ENCODE assay signal across 20 mouse cellular contexts in the genomic region with DNA sequence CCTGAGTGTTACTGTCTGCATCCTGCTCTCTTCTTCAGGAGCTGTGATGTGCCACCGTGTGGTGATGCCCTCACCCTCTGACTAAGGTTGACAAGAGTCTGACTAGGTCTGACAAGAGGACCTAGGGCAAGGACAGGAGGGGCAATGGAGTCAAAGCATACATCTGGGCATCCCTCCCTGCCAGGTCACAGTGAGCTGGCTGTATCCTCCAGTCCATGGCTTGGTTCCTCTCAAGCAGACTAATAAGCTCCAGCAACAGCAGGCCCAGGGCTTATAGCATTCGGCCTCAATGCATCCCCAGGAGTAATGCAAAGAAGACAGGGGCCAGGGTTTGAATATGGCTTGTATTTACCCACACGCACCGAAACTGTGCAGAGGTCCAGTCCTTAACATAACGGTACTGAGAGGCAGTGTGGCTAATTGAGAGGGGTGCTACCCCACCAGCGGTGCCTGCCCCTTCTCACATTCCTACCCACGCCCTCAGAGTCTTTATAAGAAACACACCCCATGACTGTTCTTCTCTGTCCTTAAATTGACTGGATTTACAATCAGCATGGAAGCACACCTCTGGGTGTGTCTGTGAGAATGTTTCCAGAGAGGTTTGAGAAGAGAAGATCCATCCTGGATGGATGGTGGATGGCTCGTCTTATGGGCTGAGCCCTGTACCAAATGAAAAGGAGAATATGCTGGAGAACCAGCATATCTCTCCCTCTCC. TPM values are rescaled to one million over a fixed set of nuclear protein-coding genes. Genes with fewer than 3 reads are reported as not detected.
A peak's percentile ranks its signal among the peaks of the same experiment; 100 is the strongest.
DNase-seq lines count a peak whose midpoint lies in the region; ATAC-seq and TF ChIP-seq lines count a peak whose summit lies in the region.
"Had no signal": no experiment of that assay in that cellular context is flagged by ENCODE, and none has a peak within 500 bp of the region (broad histone marks: within the 10 kb centered on the region; RNA-seq: fewer than 3 reads in every experiment).

No protein-coding gene starts in this region.

- no peaks in the 10 kb centered on the region for H3K9me3 ChIP-seq in heart, embryonic 11.5 days (replicated peaks; ENCODE audit: control insufficient read depth, low read length)
- H3K9me3 ChIP-seq in lung, embryonic 14.5 days (ENCODE audit: low read depth, low read length): no peaks in the 10 kb centered on the region
- no peaks in the 10 kb centered on the region for H3K9me3 ChIP-seq in limb, embryonic 13.5 days
- no peaks in the 10 kb centered on the region for H3K9me3 ChIP-seq in hindbrain, embryonic 14.5 days (ENCODE audit: control insufficient read depth, low read length)
- H3K9me3 ChIP-seq: forebrain, embryonic 13.5 days had no signal

- ATAC-seq in heart, embryonic 11.5 days (replicated peaks; ENCODE audit: insufficient number of reproducible peaks, low FRiP score, low TSS enrichment): no peak
- ATAC-seq in lung, embryonic 14.5 days (ENCODE audit: insufficient read depth): no peak
- ATAC-seq in limb, embryonic 13.5 days (ENCODE audit: low FRiP score, low read depth): no peak
- no peak for ATAC-seq in hindbrain, embryonic 14.5 days (ENCODE audit: low FRiP score)
- ATAC-seq: forebrain, embryonic 13.5 days; hindbrain, embryonic 16.5 days had no signal

- H3K4me1 ChIP-seq in heart, embryonic 11.5 days (ENCODE audit: control insufficient read depth, insufficient read depth, low read length): peaks cover 49% of the 10 kb centered on the region
- H3K4me1 ChIP-seq in lung, embryonic 14.5 days (ENCODE audit: insufficient read depth): peaks cover 48% of the 10 kb centered on the region
- peaks cover 18% of the 10 kb centered on the region for H3K4me1 ChIP-seq in brown adipose tissue, adult 24 weeks (ENCODE audit: control insufficient read depth, insufficient read depth, insufficient read length, low read length)
- H3K4me1 ChIP-seq in limb, embryonic 13.5 days: peaks cover 43% of the 10 kb centered on the region
- no peaks in the 10 kb centered on the region for H3K4me1 ChIP-seq in hindbrain, embryonic 14.5 days (replicated peaks; ENCODE audit: control insufficient read depth, insufficient read depth, low read length)

- no peak overlapping the region for H3K4me2 ChIP-seq in heart, embryonic 11.5 days
- H3K4me2 ChIP-seq in lung, embryonic 14.5 days: peak overlapping the region; percentile 18; the same call in 1 of the 2 replicates
- H3K4me2 ChIP-seq in limb, embryonic 13.5 days (replicated peaks): no peak overlapping the region
- H3K4me2 ChIP-seq in hindbrain, embryonic 14.5 days (replicated peaks): no peak overlapping the region
- H3K4me2 ChIP-seq: forebrain, embryonic 13.5 days had no signal

- intact Hi-C loops in heart, postnatal 25 days (cut with DNase I): loop anchor here (2.0 kb wide), 1 partner anchor 13 kb away; the partner anchor contains the start of gene Smtnl2

- H3K27me3 ChIP-seq in heart, embryonic 11.5 days (ENCODE audit: control insufficient read depth, insufficient read depth, low read length): no peaks in the 10 kb centered on the region
- no peaks in the 10 kb centered on the region for H3K27me3 ChIP-seq in lung, embryonic 14.5 days (ENCODE audit: insufficient read depth, low read length)
- no peaks in the 10 kb centered on the region for H3K27me3 ChIP-seq in limb, embryonic 13.5 days
- H3K27me3 ChIP-seq in hindbrain, embryonic 14.5 days (ENCODE audit: control insufficient read depth, insufficient read depth, low read length): no peaks in the 10 kb centered on the region
- H3K27me3 ChIP-seq: forebrain, embryonic 13.5 days had no signal

- H3K27ac ChIP-seq in heart, embryonic 11.5 days (ENCODE audit: low read depth, low read length): peak overlapping the region; percentile 67
- peak overlapping the region; percentile 92 for H3K27ac ChIP-seq in lung, embryonic 14.5 days (ENCODE audit: low read depth)
- H3K27ac ChIP-seq in brown adipose tissue, adult 24 weeks (replicated peaks; ENCODE audit: low read depth, low read length): 0 out of 2 replicates have a peak overlapping the region, but pooled peaks have one; percentile 6
- peak overlapping the region; percentile 22; the same call in 1 of the 2 replicates for H3K27ac ChIP-seq in limb, embryonic 13.5 days
- H3K27ac ChIP-seq in hindbrain, embryonic 14.5 days: no peak overlapping the region
- H3K27ac ChIP-seq: forebrain, embryonic 13.5 days had no signal

- peaks cover 26% of the 10 kb centered on the region for H3K36me3 ChIP-seq in heart, embryonic 11.5 days (ENCODE audit: control insufficient read depth, insufficient read depth, low read length)
- peaks cover 91% of the 10 kb centered on the region for H3K36me3 ChIP-seq in lung, embryonic 14.5 days (ENCODE audit: insufficient read depth)
- peaks cover 8% of the 10 kb centered on the region; the same call in 1 of the 2 replicates for H3K36me3 ChIP-seq in limb, embryonic 13.5 days
- no peaks in the 10 kb centered on the region for H3K36me3 ChIP-seq in hindbrain, embryonic 14.5 days (replicated peaks; ENCODE audit: control insufficient read depth, insufficient read depth)

- no peak overlapping the region for H3K9ac ChIP-seq in heart, embryonic 11.5 days (ENCODE audit: low read depth, low read length)
- no peak overlapping the region for H3K9ac ChIP-seq in lung, embryonic 14.5 days
- no peak overlapping the region for H3K9ac ChIP-seq in limb, embryonic 13.5 days
- no peak overlapping the region for H3K9ac ChIP-seq in hindbrain, embryonic 14.5 days
- H3K9ac ChIP-seq: forebrain, embryonic 13.5 days had no signal

- DNase-seq in heart, postnatal 25 days (ENCODE audit: low spot score): no peak
- DNase-seq in lung, embryonic 14.5 days: no peak
- DNase-seq in lung, adult 18-20 months: no peak
- no peak for DNase-seq in embryo, embryonic 10 days (ENCODE audit: low spot score)
- DNase-seq in hindbrain, embryonic 14.5 days (ENCODE audit: low spot score): no peak
- DNase-seq: cerebellum, adult 9-11 months; right cerebral cortex, postnatal 14 days; thymus, postnatal 25 days had no signal

- WGBS in heart, embryonic 11.5 days (ENCODE audit: insufficient replicate concordance): 76% methylated on average over 8 of the region's 8 CpGs
- WGBS in lung, embryonic 14.5 days: 56% methylated on average over 8 of the region's 8 CpGs
- whole genome bisulfite sequencing in limb, embryonic 13.5 days: 72% methylated on average over 8 of the region's 8 CpGs
- 85% methylated on average over 8 of the region's 8 CpGs for WGBS in hindbrain, embryonic 14.5 days

- H3K4me3 ChIP-seq in heart, embryonic 11.5 days (ENCODE audit: low read depth, low read length): no peak overlapping the region
- H3K4me3 ChIP-seq in lung, embryonic 14.5 days (ENCODE audit: low read depth, low read length): no peak overlapping the region
- H3K4me3 ChIP-seq in brown adipose tissue, adult 24 weeks (ENCODE audit: insufficient read depth, low read depth, low read length): no peak overlapping the region
- H3K4me3 ChIP-seq in limb, embryonic 13.5 days: no peak overlapping the region
- no peak overlapping the region for H3K4me3 ChIP-seq in hindbrain, embryonic 14.5 days (replicated peaks; ENCODE audit: low read length)
- H3K4me3 ChIP-seq: forebrain, embryonic 13.5 days had no signal

- TF ChIP-seq CTCF in lung, embryonic 14.5 days (IDR thresholded peaks at IDR 0.05; ENCODE audit: low read depth): no peak

RNA-seq across cellular contexts. Expression of gene Smtnl2, which starts 13.5 kb away (rescaled TPM):
- polyA plus RNA-seq in heart, embryonic 11.5 days (2014; fragmentation: Nextera tagmentation; extraction: Ambion mirVana): 107 and 123 TPM in 2 replicates
- total RNA-seq in heart, postnatal 25 days (2021): 10 to 100 TPM; 19.0 to 21.6 TPM
- polyA plus RNA-seq in lung, embryonic 14.5 days (2014; fragmentation: Nextera tagmentation; extraction: Ambion mirVana): 107 and 122 TPM in 2 replicates
- 8.2 and 14.4 TPM in 2 replicates for polyA plus RNA-seq in brown adipose tissue, adult 24 weeks (2012; ENCODE audit: insufficient read depth, insufficient read length, missing spikeins)
- polyA plus RNA-seq in limb, embryonic 13.5 days (2015; fragmentation: Nextera tagmentation; extraction: Ambion mirVana): 38.3 and 41.5 TPM in 2 replicates
- 4.6 and 4.8 TPM in 2 replicates for polyA plus RNA-seq in hindbrain, embryonic 14.5 days (2014; fragmentation: Nextera tagmentation; extraction: Ambion mirVana)

RNA-seq across cellular contexts. Expression of gene Tekt1, which starts 35.7 kb away (rescaled TPM):
- polyA plus RNA-seq in heart, embryonic 11.5 days (2014; fragmentation: Nextera tagmentation; extraction: Ambion mirVana): 0.52 and 0.99 TPM in 2 replicates
- not detected for total RNA-seq in heart, postnatal 25 days (2021)
- 6.1 and 6.5 TPM in 2 replicates for polyA plus RNA-seq in lung, embryonic 14.5 days (2014; fragmentation: Nextera tagmentation; extraction: Ambion mirVana)
- not detected in 2 replicates for polyA plus RNA-seq in brown adipose tissue, adult 24 weeks (2012; ENCODE audit: insufficient read depth, insufficient read length, missing spikeins)
- 3.2 and 3.6 TPM in 2 replicates for polyA plus RNA-seq in limb, embryonic 13.5 days (2015; fragmentation: Nextera tagmentation; extraction: Ambion mirVana)
- polyA plus RNA-seq in hindbrain, embryonic 14.5 days (2014; fragmentation: Nextera tagmentation; extraction: Ambion mirVana): 9.9 and 10.1 TPM in 2 replicates
- total RNA-seq: liver, adult 2 months; megakaryocyte-erythroid progenitor cell, adult 5-6 weeks had no signal
- polyA plus RNA-seq: C2C12; liver, adult 2 months; spleen, adult 2 months had no signal

RNA-seq across cellular contexts. Expression of gene Ggt6, which starts 37.4 kb away (rescaled TPM):
- not detected in 2 replicates for polyA plus RNA-seq in heart, embryonic 11.5 days (2014; fragmentation: Nextera tagmentation; extraction: Ambion mirVana)
- total RNA-seq in heart, postnatal 25 days (2021): under 1 TPM in 1 of 2 experiments, not detected in 1; 0.31 TPM
- not detected in 2 replicates for polyA plus RNA-seq in lung, embryonic 14.5 days (2014; fragmentation: Nextera tagmentation; extraction: Ambion mirVana)
- 0.99 TPM in 1 of 2 replicates, not detected in the other for polyA plus RNA-seq in brown adipose tissue, adult 24 weeks (2012; ENCODE audit: insufficient read depth, insufficient read length, missing spikeins)
- polyA plus RNA-seq in limb, embryonic 13.5 days (2015; fragmentation: Nextera tagmentation; extraction: Ambion mirVana): 0.74 and 0.92 TPM in 2 replicates
- polyA plus RNA-seq in hindbrain, embryonic 14.5 days (2014; fragmentation: Nextera tagmentation; extraction: Ambion mirVana): 0.11 TPM in 1 of 2 replicates, not detected in the other
- total RNA-seq: layer of hippocampus, postnatal 14 days; left cerebral cortex, postnatal 14 days; megakaryocyte-erythroid progenitor cell, adult 5-6 weeks had no signal
- polyA plus RNA-seq: C2C12; forebrain, embryonic 13.5 days; hindbrain, embryonic 16.5 days; neural tube, embryonic 11.5 days had no signal

RNA-seq across cellular contexts. Expression of gene Mybbp1a, which starts 43.2 kb away (rescaled TPM):
- 93.8 and 101 TPM in 2 replicates for polyA plus RNA-seq in heart, embryonic 11.5 days (2014; fragmentation: Nextera tagmentation; extraction: Ambion mirVana)
- 10 to 100 TPM; 40.9 to 42.8 TPM for total RNA-seq in heart, postnatal 25 days (2021)
- 157 and 161 TPM in 2 replicates for polyA plus RNA-seq in lung, embryonic 14.5 days (2014; fragmentation: Nextera tagmentation; extraction: Ambion mirVana)
- polyA plus RNA-seq in brown adipose tissue, adult 24 weeks (2012; ENCODE audit: insufficient read depth, insufficient read length, missing spikeins): 23.2 and 24.3 TPM in 2 replicates
- 159 and 164 TPM in 2 replicates for polyA plus RNA-seq in limb, embryonic 13.5 days (2015; fragmentation: Nextera tagmentation; extraction: Ambion mirVana)
- 54.1 and 63.3 TPM in 2 replicates for polyA plus RNA-seq in hindbrain, embryonic 14.5 days (2014; fragmentation: Nextera tagmentation; extraction: Ambion mirVana)
